Mouse (Mus musculus) frontal cortex, postnatal 36 days (tissue): ENCODE measurements at regions not wholly inside any gene's neighbourhood (a gene's known extent, or its start where the extent isn't known, plus 50 kb on each side); places are given as distances from the start of the nearest gene placed in this dataset.

Source experiments
- DNase-seq, 2 experiments: peaks; one replicate each; pipeline ENCODE4 v3.0.0; 2022; ENCODE audit warnings: low spot score in 2 of 2

DNA sequence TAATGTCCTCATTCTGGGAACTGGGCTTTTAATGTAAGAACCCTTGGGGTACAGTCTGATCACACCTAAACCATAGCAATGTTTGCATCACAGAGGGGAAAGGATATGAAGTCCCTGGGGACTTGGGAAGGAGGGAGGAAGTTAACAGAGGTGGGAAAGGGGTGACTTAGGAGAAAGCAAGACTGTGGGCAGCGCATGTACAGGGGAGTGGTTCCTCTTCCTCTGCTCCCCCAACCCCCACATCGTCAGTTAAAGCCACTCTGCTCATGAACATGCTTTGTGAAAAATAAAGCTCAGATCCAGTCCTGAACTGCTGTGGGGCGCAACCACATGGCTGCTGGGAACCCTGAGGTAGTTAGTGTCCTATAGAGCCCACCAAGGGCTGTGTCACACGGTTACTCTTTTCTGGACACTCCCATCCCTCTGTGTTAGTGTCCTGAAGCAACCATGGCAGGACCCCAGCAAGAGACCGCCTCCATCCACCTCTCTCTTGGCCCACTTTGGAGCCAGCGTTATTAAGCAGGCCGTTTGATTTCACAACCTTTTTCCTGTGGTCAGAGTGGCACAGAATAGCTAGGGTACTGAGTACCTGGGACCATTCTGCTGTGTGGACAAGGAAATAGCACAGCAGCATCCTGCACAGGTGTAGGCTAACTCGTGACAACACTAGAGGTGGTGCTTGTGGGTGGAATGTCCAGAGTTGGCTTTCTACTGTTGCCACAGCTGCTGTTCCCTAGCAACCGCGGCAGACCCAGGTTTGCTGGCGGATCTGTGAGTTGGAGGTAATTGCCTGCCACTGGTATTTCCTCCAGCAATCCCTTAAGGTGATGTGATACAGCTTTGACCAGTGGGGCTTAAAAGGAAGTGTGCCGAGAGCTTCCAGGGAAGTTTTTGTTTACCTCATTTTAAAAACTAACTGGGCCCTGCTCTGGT, 50.3 kb upstream of the Cpeb4 start:
- no peak for DNase-seq
